Mouse (Mus musculus) gastrocnemius, postnatal 25 days (tissue): ENCODE results near the gene Lrrc3c. TPM values are rescaled to one million over a fixed set of nuclear protein-coding genes. Genes with fewer than 3 reads are reported as not detected.
"Not testable (repeated sequence)": the region's sequence is repeated elsewhere in the genome, so short reads cannot be mapped to it uniquely, and the experiment has no call there.

Experiments
- DNase-seq: peaks from one replicate; pipeline ENCODE4 v3.0.0; 2022
- total RNA-seq, 2 experiments: library from RNA; stranded (reverse); gene quantifications; 1 replicate in 1 of 2; 2 replicates in 1 of 2; pipeline ENCODE4 v1.2.3; 2021

The Lrrc3c gene
- total RNA-seq, 2 experiments from 2014 or later: not detected

DNA sequence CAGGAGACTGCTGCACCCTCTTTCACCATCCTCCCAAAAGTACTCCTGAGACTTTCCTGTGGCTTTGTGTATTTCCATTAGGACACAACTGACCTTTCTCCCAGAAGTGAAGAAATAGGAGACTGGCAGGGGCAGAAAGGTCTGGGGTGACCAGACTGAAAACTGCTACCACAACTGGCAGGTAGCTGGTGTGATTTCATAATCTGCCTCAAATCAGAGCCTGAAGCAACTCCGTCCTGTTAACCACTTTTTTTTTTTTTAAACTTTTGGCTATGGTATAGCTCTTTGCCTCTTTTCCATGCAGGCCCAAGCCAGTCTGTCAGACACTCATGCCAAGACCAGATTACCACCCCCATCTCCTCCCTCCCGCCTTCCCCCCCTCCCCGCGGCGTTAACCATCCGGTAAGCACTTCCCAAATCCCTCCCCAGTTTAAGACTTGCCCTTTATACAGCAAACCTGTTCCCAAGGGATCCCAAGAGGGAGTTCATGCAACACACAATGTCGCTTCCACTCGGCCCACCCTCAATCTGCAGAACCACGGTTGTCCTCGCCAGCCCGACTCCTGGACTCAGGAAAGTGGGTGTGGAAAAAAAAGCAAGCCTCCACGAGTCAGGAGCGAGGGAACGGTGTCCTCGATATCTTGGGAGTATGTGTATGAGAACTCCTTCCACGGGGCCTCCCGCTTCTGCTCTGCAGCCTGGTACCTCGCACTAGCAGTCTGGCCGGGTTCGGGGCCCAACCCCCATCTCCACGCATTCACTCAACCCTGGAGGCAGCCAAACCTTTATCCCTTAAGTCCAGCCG lies 11.8 kb upstream of the Lrrc3c start:
- DNase-seq: no peak

DNA sequence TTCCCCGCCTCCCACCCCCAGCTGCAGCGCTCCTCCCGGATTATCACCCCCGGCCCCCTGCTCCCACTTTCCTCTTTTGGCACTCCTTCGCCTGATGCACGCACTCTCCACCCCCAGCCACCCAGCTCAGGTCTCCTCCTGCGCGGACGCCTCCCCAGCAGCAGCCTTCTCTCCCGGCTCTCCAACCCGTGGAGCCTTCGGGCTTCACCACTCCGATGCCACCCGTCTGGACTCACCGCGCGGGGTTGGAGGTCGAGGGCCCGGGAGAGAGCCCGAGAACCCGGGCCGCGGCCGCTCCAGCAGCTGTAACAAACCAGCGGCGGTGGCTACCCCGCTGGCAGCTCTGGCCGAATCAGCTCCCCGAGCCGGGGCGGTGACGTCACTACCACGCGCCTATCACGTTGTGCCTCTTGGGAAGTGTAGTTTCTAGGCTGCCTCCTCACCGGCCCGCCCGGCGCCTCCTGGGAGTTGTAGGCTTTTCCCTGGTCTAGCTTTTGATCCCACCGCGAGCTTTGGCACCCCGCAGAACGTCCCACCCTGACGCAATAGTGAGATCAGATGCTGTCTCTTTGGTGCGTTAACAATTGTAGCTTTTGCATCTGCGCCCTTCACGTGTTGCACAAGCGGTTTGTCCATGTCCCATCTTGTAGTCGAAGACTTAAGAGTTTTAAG lies 11.1 kb upstream of the Lrrc3c start, which contains the start of gene Ormdl3:
Gene Ormdl3, minus strand, starts transcription at position 477 of the 672 bp plus-strand sequence.
- peak; percentile 97 for DNase-seq

DNA sequence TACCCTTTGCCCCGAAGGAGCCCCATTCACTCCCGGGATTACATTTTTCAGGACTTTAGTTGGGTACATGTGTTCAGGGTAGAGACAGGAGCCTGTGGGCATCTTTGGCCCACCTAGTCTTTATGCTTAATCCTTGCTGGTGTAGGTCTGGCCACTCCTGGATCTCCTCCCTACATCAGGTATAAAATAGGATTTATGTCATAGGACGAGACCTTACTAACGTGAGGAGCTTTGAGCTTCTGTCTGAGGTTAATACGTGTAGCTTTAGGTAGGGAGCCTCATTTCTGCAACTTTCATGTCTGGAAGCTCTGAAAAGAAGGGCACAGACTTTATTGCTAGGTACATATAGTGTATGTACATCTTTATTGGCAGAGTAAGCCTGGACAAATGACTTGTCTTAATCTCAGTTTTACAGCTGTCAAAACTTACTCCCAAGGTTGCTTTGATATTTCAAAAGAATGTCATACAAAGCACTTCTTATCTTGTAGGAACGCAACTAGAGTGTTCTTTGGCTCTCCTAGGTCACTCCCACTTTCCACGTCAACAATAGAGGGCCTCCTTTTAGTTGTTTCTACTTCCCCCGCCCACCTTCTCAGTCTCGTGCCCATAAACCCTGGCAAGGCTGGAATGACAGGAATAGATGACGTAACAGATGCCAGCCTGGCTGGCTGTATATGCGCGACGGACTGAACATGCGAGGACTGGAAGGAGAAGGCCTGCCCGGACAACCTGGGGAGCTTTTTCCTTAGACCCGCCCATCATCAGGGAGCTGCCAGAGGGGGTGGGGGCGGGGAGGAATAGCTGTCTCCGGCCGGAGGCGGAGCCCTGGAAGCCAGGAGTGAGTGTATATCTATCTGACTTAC lies 10.2 kb upstream of the Lrrc3c start:
- peak; percentile 71 for DNase-seq

DNA sequence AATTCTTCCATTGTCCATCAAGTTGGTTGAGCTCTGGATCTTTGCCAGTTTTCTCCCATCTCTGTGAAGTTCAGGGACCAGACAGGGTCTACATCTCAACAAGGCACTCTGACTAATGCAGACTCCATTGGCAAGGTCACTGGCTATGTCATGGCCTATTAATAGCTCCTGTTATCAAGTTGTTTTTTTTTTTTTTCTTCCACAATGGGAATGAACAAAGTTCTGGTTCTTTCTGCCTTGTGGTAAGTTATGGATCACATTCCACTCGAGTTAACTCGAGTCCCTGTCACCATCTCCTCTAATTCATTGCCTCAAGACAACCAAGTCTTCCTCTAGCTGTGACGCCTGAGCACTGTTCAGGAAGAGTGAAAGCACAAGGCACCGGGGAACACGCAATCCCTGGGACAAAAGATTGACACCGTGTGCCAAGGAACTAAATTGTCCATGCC lies 9.2 kb upstream of the Lrrc3c start:
- no peak for DNase-seq

DNA sequence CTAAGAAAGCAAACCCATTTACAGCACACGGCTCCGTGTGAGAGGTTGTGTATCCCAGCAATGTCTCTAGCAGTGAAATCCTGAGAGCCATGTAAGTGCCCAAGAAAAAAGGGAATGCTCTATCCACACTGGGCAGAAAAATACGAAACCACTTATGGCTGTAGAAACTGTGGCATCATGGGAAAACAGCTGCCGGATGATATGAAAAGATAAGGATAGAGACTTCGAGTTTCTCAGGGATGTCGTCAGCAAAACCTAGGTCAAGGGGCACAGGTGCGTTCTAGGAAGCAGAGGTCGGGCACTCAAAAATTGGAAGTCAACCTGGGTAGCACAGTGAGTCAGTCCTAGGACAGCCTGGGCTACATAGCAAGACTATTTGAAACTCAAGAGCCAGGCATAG lies 8.8 kb upstream of the Lrrc3c start:
- no peak for DNase-seq

DNA sequence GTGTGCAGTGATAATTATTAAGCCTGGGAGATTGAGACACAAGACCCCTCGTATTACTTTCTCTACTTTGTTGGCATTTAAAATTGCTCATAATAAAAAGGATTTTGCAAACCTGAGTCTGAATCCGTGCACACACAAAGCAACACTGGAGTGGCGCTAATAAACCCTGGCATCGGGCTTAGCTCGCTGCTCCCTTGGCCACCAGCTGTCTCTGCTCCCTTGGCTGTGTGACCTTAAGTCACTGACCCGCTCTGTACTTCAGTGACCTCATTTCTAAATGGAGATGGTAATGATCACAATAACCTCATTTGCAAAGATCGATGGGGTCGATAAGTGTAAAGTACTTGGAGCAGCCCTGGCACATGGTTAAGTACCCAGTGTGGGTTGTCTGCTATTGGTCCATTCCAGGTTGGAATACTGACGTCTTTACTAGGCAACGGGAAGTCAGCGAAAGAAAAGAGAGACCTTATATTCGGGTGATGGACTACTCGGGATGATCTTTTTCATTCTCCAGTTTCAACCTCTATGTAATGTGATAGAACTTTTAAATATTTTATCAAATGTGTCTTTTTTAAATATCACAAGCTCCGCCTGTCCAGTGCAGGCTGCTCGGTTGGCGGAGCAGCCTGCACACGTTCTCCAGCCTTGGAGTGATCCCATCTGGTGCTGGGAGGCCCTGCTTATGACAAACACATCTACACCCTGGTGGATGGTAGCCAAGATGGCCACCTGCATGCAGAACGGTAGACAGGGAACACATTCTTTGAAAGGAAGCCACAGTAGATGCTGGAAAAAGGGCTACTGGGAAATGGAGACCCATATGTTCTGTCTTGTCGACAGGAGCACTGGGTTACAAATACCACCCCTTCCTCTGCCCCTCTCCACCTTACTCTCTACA lies 7.3 kb upstream of the Lrrc3c start:
- DNase-seq: no peak

DNA sequence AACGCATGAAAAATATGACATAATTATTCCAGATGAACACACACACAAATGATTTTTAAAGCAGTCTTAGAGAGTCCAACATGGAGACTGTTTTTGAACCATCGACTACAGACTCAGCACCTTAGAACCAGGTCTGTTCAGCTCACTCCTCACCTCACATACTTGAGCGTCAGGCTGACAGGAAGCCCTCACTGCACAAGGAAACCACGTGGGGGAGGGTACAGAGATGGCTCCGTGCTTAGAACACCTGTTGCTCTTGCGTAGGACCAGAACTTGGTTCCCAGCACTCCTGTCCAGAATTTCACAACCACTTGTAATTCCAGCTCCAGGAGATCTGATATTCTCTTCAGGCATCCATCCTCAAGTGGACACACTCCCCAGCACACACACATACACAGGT lies 3.1 kb upstream of the Lrrc3c start:
- no peak for DNase-seq

DNA sequence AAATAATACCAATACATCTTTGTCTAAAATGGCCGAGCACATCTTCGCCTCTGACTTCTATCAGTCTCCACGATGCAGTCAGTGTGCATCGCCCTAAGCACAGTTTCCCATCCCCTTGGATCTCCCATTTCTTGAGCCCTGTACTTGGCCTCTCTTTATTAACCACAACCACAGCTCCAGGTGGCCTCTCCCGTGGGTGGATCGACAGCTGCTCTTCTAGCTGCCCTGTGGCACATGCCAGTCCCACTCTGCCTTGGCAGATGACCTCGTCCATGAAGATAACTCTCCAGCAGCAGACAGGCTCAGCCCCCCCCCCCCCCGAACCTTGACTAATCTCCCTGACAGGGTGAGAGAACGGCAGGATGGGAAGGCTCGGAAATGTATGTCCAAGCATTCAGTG lies 2.6 kb upstream of the Lrrc3c start:
- no peak for DNase-seq

DNA sequence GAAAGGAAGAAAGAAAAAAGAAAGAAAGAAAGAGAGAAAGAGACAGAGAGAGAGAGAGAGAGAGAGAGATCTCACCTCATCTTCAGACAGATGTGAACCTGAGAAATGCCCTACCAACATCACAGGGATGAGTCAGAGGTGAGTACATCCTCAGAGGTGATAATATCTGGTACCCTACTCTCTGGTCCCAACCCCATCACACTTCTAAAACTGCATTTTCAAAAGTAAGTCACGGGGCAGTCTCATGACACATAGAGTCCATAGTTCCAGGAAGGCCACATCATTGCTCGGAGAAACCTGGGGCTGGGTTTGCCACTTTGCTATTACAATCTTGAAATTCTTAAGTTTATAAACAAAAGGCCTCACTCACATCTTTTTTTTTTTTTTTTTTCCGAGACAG lies 2.1 kb upstream of the Lrrc3c start:
- no peak for DNase-seq

DNA sequence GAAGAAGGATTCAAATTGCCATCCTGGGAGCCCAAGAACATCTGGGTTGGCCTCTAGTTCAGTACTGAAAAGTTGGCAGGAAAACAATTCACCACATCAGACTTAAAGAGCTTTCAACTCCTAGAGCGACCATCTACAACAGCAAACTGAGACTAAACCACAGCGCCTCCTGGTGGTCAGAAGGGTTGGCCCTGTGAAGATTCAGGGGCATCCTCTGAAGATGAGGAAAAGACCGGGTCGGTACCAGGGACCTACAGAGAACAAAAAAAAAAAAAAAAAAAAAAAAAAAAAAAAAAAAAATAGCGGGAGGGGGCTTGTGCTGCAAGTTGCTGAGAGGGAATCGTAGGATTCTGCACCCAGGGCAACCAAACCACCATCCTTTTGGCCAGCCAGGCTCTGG lies 728 bp upstream of the Lrrc3c start:
- peak; percentile 14 for DNase-seq

DNA sequence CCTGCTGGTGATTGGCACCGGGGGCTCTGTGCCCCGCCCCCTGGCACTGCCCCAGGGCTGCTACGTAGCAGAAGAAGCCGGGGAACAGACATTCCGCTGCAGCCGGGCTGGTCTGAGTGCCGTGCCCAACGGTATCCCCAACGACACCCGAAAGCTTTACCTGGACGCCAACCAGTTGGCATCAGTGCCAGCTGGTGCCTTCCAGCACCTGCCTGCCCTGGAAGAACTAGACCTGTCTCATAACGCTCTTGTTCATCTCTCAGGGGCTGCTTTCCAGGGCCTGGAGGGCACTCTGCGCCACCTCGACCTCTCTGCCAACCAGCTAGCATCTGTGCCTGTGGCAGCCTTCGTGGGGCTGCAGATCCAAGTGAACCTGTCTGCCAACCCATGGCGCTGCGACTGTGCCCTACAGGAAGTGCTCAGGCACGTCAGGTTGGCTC lies 780 bp downstream of the Lrrc3c start:
- DNase-seq: peak; percentile 4

DNA sequence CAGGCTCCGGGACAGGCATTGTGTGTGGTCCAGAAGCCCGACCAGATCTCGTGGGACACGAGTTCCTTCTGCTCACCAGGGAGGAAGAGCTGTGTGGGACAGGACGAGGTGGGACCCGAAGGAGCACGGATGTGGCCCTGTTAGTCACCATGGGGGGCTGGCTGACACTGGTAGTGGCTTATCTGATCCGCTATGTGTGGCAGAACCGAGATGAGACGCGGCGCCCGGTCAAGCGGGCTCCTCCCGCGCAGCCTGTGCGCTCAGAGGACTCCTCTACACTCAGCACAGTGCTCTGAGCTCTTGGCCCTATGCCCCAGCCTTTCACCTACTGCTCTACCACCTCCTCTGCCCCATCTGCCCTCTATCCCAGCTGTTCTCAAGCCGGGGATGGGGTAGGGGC lies 1.2 kb downstream of the Lrrc3c start:
- DNase-seq: peak; percentile 3

DNA sequence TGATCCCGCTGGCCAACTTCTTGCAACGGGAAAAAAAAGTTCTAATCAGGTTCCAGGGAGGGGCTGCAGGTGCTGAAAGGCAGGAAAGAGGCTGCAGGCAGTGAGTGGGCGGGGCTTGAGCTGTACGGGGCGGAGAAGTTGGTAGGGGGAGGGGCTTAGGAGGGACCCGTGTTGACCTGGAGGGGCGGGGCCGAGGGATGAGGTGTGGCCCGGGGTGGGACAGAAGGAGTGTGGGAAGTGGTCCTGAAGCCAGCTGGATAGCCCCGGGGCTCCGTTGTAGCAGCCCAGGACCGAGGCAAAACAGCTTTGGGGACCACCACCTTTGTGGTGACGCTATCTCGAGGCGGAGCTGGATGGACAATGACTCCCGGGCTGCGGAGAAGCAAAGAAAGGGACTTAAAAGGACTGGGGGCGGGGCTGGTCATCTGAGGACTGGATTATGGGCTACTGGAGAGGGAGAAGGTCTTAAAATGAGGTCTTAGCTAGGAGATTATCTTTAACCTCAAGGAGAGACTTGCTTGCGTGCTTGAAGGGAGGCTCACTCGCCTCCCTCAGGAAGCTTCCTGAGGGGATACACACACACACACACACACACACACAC lies 4.1 kb downstream of the Lrrc3c start:
- peak; percentile 3 for DNase-seq

DNA sequence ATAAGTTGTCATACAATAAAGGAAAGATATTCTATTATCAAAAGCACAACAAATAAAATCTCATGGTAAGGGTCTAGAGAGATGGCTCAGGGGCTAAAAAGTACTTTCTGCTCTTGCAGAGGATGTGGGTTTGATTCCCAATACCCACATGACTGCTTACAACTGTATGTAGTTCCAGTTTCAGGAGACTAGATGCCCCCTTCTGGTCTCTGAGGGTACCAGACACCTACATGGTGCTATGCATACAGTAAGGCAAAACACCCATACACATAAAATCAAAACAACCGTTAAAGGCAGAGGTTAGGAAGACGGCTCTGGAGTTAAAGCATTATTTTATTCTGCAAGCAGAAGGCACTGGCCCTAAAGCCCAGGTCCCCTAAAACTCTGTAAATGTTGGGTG lies 5.9 kb downstream of the Lrrc3c start:
- DNase-seq: no peak

DNA sequence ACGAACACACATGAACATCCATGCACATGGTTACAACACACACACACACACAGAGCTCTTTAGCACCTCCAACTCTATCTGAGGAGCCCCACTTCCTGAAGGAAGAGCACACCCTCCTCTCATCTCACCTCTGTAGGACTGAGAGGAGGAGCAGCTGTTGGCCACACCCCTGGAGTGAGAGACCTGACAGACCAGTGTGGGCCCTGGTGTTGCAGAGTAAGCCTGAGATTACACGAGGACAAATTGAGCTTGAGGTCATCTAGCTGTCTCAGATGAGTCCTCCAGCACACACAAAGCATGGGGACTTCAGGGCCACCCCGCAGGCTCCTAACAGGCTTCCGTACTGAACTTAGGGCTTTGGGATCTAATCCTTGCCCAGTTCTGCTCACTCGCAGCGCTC lies 6.8 kb downstream of the Lrrc3c start:
- DNase-seq: not testable (repeated sequence)

DNA sequence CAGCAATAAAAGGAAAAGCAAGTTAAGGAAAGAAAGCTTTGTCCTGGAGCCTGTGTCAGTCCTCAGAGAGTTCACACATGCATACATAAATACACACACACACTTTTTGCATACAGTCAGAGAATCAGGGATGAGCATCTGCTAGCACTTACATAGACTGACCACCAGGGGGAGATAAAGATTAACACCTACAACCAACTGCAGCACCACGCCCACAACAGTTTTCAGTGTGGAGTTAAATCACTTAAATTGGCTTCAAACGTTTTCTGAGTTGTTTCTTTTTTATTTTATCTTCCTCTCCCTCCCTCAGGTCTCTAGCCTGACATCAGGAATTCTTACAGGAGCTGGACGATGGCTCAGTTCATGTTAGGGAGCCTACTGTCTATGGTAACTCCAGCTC lies 8.7 kb downstream of the Lrrc3c start:
- DNase-seq: no peak

DNA sequence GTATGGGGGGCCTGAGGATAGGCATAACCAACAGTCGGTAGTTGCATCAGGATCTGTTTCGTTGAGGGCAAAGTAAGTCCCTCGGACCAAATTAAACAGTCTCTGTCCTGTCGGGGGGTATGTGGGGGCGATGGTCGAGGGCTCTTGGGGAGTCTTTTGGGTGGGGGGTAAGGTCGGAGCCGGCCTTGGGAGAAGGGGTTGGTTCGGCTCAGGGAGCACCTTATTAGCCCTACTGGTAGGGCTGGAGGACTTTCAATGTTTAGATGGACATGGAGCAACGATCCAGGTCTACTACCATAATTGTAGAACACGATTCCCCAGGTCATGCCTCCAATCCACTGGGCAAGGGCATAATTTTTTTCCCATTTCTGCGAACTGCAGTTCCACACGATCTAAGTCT lies 22.7 kb downstream of the Lrrc3c start:
- DNase-seq: no peak

DNA sequence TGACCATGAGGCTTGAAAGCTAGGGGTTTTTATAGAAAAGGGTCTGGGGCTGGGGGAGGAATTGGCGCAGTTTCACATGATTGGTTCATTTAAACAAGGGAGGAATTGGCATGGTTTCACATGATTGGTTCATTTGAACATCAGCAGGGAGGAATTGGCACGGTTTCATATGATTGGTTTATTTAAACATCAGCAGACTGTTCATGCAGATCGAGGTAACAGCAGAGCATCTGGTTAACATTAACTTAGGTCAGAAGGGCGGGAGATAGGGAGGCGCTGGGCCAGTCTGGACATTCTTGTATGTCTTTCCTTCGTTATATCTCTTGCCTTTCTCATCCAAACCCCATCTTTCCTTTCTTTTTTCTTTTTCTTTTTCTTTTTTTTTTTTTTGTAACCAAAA lies 25.9 kb downstream of the Lrrc3c start:
- DNase-seq: not testable (repeated sequence)

DNA sequence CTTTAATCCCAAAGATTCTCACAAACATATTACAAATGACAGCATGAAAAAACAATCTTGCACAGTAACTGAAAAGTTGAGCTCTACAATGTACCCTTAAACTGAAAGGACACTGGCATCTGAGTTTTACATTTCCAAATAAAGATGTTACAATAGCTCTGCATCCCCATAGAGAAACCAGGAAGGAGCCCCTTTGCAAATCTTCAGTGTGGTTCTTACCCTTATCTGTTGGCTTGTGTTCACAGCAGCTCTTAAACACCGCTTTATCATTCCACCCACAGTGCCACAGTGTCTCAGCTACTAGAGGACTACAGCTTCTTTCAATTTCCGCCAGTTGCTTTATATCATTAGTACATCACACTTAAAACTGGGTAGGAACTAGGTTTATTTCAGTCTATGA lies 26.3 kb downstream of the Lrrc3c start:
- not testable (repeated sequence) for DNase-seq

DNA sequence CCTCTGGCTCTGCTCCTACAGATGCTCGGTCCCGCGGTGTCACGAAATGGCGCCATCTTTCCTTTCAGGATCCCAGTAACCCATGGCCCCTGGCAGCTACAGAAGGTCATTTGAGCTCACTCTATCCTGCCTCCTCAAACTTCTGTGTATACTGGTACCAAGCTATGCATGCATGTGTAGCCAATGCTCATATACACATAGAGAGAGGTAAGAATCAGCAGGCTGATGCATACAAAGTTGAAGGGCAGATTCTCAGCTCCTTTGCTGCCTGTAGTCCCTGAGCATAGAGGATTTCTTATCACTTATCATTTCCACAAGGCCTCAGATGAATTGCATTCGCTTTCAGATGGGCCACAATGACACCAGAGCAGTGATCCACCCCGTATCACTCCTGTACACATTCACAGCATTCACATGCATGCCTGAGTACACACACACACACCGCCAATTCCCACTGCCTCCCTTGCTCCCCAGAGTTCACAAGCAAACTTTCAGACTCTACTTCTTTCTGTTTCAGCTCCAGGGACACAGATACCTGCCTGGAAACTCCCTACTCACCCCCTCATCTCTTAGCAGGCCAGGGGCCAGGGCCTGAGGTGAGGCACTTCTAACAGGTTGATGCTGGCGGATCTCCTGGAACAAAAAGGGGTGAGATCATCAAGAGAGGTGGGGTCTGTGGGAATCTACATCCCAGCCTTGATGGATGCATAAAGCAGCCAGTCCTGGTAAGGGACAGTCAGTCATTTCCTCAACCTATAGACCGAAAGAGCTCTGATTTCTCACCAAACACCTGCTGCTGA lies 27.7 kb downstream of the Lrrc3c start, which contains the start of the genes Gm12355 and Gsdma3:
Gene Gm12355, minus strand, starts transcription at position 51 of the 800 bp plus-strand sequence.
Gene Gsdma3, plus strand, starts transcription at position 750 of the 800 bp plus-strand sequence.
- no peak for DNase-seq
